Mouse (Mus musculus) CH12.LX (cell line): ENCODE data around the gene Ampd3. TPM values are rescaled to one million over a fixed set of nuclear protein-coding genes. Genes with fewer than 3 reads are reported as not detected.

ENCODE experiments used
- DNase-seq: peaks from one replicate; pipeline ENCODE4 v3.0.0-alpha.2; 2013; ENCODE audit errors: extremely low read depth
- H3K27ac ChIP-seq: 2 replicates; pipeline ENCODE4 v1.5.1; 2012; ENCODE audit warnings: low read depth, mild to moderate bottlenecking, control low read depth, moderate library complexity; ENCODE audit not compliant: insufficient read depth
- H3K27me3 ChIP-seq: replicated peaks from 2 replicates; pipeline ENCODE3; 2012; ENCODE audit warnings: inconsistent platforms
- H3K36me3 ChIP-seq, 2 experiments: replicated peaks in 1 of 2; 2 replicates each; pipeline versions ENCODE3 to v1.6.1; 2012; ENCODE audit warnings: inconsistent platforms in 1 of 2, low read length in 1 of 2, mild to moderate bottlenecking in 1 of 2, mixed read lengths in 1 of 2, moderate library complexity in 1 of 2; ENCODE audit not compliant: control insufficient read depth in 1 of 2, insufficient read depth in 1 of 2
- H3K4me1 ChIP-seq, 2 experiments: 2 replicates each; pipeline ENCODE4 v1.6.1; 2012; ENCODE audit warnings: inconsistent platforms in 1 of 2, moderate library complexity in 1 of 2; ENCODE audit not compliant: insufficient read depth in 2 of 2, control insufficient read depth in 1 of 2
- H3K4me2 ChIP-seq: 2 replicates; pipeline ENCODE4 v1.6.1; 2012; ENCODE audit warnings: low read depth, mild to moderate bottlenecking, control low read depth; ENCODE audit not compliant: poor library complexity, insufficient read depth, severe bottlenecking
- H3K4me3 ChIP-seq, 3 experiments: fragments of 150-350 bp in 1 of 3; sonication (generic) in 1 of 3; replicated peaks in 1 of 3; 2 replicates each; pipeline versions ENCODE3 to v1.5.1; 2011 to 2012; ENCODE audit warnings: low read depth in 2 of 3, low read length in 2 of 3, mild to moderate bottlenecking in 2 of 3, moderate library complexity in 2 of 3, control low read depth in 1 of 3, improper control_type of control experiment in 1 of 3, inconsistent platforms in 1 of 3, mixed read lengths in 1 of 3; ENCODE audit not compliant: poor library complexity in 1 of 3
- H3K79me2 ChIP-seq: replicated peaks from 2 replicates; pipeline ENCODE4 v1.6.1; 2012; ENCODE audit warnings: mild to moderate bottlenecking, moderate library complexity; ENCODE audit not compliant: control insufficient read depth, poor library complexity, insufficient read depth, severe bottlenecking; ENCODE audit errors: extremely low read depth
- H3K9ac ChIP-seq: 2 replicates; pipeline ENCODE4 v1.6.1; 2012; ENCODE audit warnings: low read depth, mild to moderate bottlenecking, control low read depth, moderate library complexity; ENCODE audit not compliant: insufficient read depth
- H3K9me3 ChIP-seq: replicated peaks from 2 replicates; pipeline ENCODE3; 2012; ENCODE audit warnings: low read length, inconsistent platforms, mixed read lengths
- BHLHE40 ChIP-seq: IDR thresholded peaks from 2 replicates; pipeline ENCODE4 v1.6.1; 2011; ENCODE audit warnings: mild to moderate bottlenecking, low read depth, low read length, improper control_type of control experiment
- CHD1 ChIP-seq: IDR thresholded peaks from 2 replicates; pipeline ENCODE4 v1.6.1; 2012; ENCODE audit warnings: low read depth, low read length, improper control_type of control experiment, inconsistent platforms
- CHD2 ChIP-seq: IDR thresholded peaks from 2 replicates; pipeline ENCODE4 v1.6.1; 2011; ENCODE audit warnings: low read length, improper control_type of control experiment
- CTCF ChIP-seq, 2 experiments: IDR thresholded peaks in 1 of 2; conservative IDR thresholded peaks in 1 of 2; 2 replicates each; pipeline ENCODE4 v1.5.1; 2011 to 2012; ENCODE audit warnings: low read depth in 2 of 2, low read length in 2 of 2, improper control_type of control experiment in 1 of 2, inconsistent platforms in 1 of 2, mild to moderate bottlenecking in 1 of 2, moderate library complexity in 1 of 2
- EP300 ChIP-seq: IDR thresholded peaks from 2 replicates; pipeline ENCODE4 v1.6.1; 2011; ENCODE audit warnings: low read length, improper control_type of control experiment
- GABPA ChIP-seq: IDR thresholded peaks from 2 replicates; pipeline ENCODE4 v1.6.1; 2012; ENCODE audit warnings: low read depth, low read length, improper control_type of control experiment, inconsistent platforms; ENCODE audit not compliant: insufficient replicate concordance
- HCFC1 ChIP-seq: IDR thresholded peaks from 2 replicates; pipeline ENCODE4 v1.6.1; 2012; ENCODE audit warnings: low read depth, mild to moderate bottlenecking, inconsistent platforms, low read length, improper control_type of control experiment
- JUN ChIP-seq: IDR thresholded peaks from 2 replicates; pipeline ENCODE4 v1.6.1; 2011; ENCODE audit warnings: low read depth, mild to moderate bottlenecking, low read length, improper control_type of control experiment, moderate library complexity; ENCODE audit not compliant: insufficient read depth
- JUND ChIP-seq: conservative IDR thresholded peaks from 2 replicates; pipeline ENCODE4 v1.6.1; 2011; ENCODE audit warnings: low read depth, low read length, improper control_type of control experiment
- KAT2A ChIP-seq: IDR thresholded peaks from 2 replicates; pipeline ENCODE4 v1.6.1; 2012; ENCODE audit warnings: low read length, improper control_type of control experiment, inconsistent platforms; ENCODE audit not compliant: insufficient replicate concordance
- MAX ChIP-seq: IDR thresholded peaks from 2 replicates; pipeline ENCODE4 v1.6.1; 2011; ENCODE audit warnings: low read length, improper control_type of control experiment
- MAZ ChIP-seq: IDR thresholded peaks from 2 replicates; pipeline ENCODE4 v1.6.1; 2012; ENCODE audit warnings: low read depth, mild to moderate bottlenecking, inconsistent platforms, low read length, improper control_type of control experiment, moderate library complexity
- MEF2A ChIP-seq: IDR thresholded peaks from 2 replicates; pipeline ENCODE4 v1.6.1; 2014; ENCODE audit warnings: low read depth, mild to moderate bottlenecking, inconsistent platforms, low read length, improper control_type of control experiment, borderline replicate concordance
- MYC ChIP-seq: IDR thresholded peaks from 2 replicates; pipeline ENCODE4 v1.6.1; 2011; ENCODE audit warnings: low read depth, mild to moderate bottlenecking, improper control_type of control experiment, low read length
- NELFE ChIP-seq: IDR thresholded peaks from 2 replicates; pipeline ENCODE4 v1.6.1; 2011; ENCODE audit warnings: low read depth, low read length, improper control_type of control experiment
- NRF1 ChIP-seq: IDR thresholded peaks from 2 replicates; pipeline ENCODE4 v1.6.1; 2014; ENCODE audit warnings: low read depth, mild to moderate bottlenecking, inconsistent platforms, low read length, improper control_type of control experiment, moderate library complexity
- PAX5 ChIP-seq: IDR thresholded peaks from 2 replicates; pipeline ENCODE4 v1.6.1; 2012; ENCODE audit warnings: low read length, inconsistent platforms, mixed read lengths
- POLR2AphosphoS2 ChIP-seq: IDR thresholded peaks from 2 replicates; pipeline ENCODE4 v1.6.1; 2011; ENCODE audit warnings: low read depth, low read length, improper control_type of control experiment
- SMC3 ChIP-seq: IDR thresholded peaks from 2 replicates; pipeline ENCODE4 v1.6.1; 2011; ENCODE audit warnings: low read depth, low read length, improper control_type of control experiment
- TBP ChIP-seq: conservative IDR thresholded peaks from 2 replicates; pipeline ENCODE4 v1.6.1; 2011; ENCODE audit warnings: low read depth, low read length, improper control_type of control experiment
- UBTF ChIP-seq: IDR thresholded peaks from 2 replicates; pipeline ENCODE4 v1.6.1; 2012; ENCODE audit warnings: low read depth, mild to moderate bottlenecking, inconsistent platforms, low read length, improper control_type of control experiment, moderate library complexity
- USF2 ChIP-seq: conservative IDR thresholded peaks from 2 replicates; pipeline ENCODE4 v1.6.1; 2011; ENCODE audit warnings: low read depth, low read length, improper control_type of control experiment
- ZC3H11A ChIP-seq: IDR thresholded peaks from 2 replicates; pipeline ENCODE4 v1.6.1; 2012; ENCODE audit warnings: low read depth, mild to moderate bottlenecking, inconsistent platforms, low read length, improper control_type of control experiment
- ZKSCAN1 ChIP-seq: IDR thresholded peaks from 2 replicates; pipeline ENCODE4 v1.6.1; 2012; ENCODE audit warnings: low read depth, inconsistent platforms, low read length, improper control_type of control experiment, borderline replicate concordance
- ZMIZ1 ChIP-seq: IDR thresholded peaks from 2 replicates; pipeline ENCODE4 v1.6.1; 2012; ENCODE audit warnings: low read depth, mild to moderate bottlenecking, inconsistent platforms, low read length, improper control_type of control experiment
- dilution Hi-C: fragments of 300-500 bp; cut with MboI; formaldehyde crosslinking; loops from 2 replicates; pipeline ENCODE4 v1.14.3; 2020; ENCODE audit warnings: low sequenced_read_pairs; ENCODE audit not compliant: extremely low pct_unique_long_range_greater_than_20kb, extremely low pct_ligation_motif_present
- in situ Hi-C: fragments of 300-500 bp; cut with MboI; formaldehyde crosslinking; loops from 3 replicates; pipeline ENCODE4 v1.14.3; 2019; ENCODE audit warnings: low sequenced_read_pairs, low pct_ligation_motif_present, low pct_unique_long_range_greater_than_20kb, mixed read lengths
- polyA plus RNA-seq: library from polyadenylated mRNA; unstranded; fragments of >175 nt; gene quantifications from 2 replicates; pipeline ENCODE4 v1.2.1, GENCODE M21; 2012; ENCODE audit warnings: low read depth; ENCODE audit not compliant: insufficient read length
- total RNA-seq, 2 experiments: library from RNA; depleted of rRNA; stranded (reverse); fragments of 300-350 nt in 1 of 2; fragments of >200 nt in 1 of 2; gene quantifications; 2 replicates each; pipeline ENCODE4 v1.2.3; 2012 to 2014

The Ampd3 gene
- total and polyA plus RNA-seq, 3 experiments: 0.08 to 0.84 (median 0.30) TPM

DNA sequence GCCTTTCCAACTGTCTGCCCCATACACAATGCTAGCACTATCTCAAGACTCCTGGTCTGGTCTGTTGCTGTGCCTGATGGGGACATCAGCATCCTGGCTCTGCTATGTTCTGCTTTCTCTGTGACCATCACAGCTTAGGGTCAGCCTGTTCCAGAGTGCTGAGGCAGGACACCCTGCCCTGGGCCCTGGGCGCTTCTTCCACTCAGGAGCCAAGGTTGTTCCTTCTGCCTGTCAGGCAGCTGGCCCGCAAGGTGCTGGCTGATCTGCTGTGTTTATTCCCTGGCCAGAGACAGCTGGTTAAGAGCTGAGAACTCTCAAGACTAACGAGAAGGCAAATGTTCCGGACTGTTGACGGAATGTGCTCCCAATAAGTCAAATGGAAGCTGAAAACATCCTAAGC, 24.2 kb downstream of the Ampd3 start:
- no peak overlapping the region for H3K27ac ChIP-seq
- no peak overlapping the region for H3K4me2 ChIP-seq
- dilution Hi-C loops: no loop called here
- H3K79me2 ChIP-seq: no peaks in the 10 kb centered on the region
- in situ Hi-C loops: no loop called here
- TF ChIP-seq GABPA: no peak
- TF ChIP-seq KAT2A: no peak
- no peak for TF ChIP-seq JUND
- no peak for TF ChIP-seq NELFE
- no peak for TF ChIP-seq MAZ
- TF ChIP-seq MYC: no peak
- no peak for TF ChIP-seq USF2
- no peak for TF ChIP-seq POLR2AphosphoS2
- no peak for TF ChIP-seq JUN
- TF ChIP-seq HCFC1: no peak
- no peak for TF ChIP-seq PAX5
- TF ChIP-seq TBP: no peak
- TF ChIP-seq CHD2: no peak
- TF ChIP-seq UBTF: no peak
- no peak for TF ChIP-seq BHLHE40
- TF ChIP-seq MAX: no peak
- H3K9me3 ChIP-seq: no peaks in the 10 kb centered on the region
- H3K4me1 ChIP-seq: peaks cover 10 to 17% of the 10 kb centered on the region in 2 experiments
- H3K4me3 ChIP-seq: no peak overlapping the region
- H3K9ac ChIP-seq: no peak overlapping the region
- DNase-seq: no peak
- no peaks in the 10 kb centered on the region for H3K36me3 ChIP-seq
- peaks cover 26% of the 10 kb centered on the region for H3K27me3 ChIP-seq

DNA sequence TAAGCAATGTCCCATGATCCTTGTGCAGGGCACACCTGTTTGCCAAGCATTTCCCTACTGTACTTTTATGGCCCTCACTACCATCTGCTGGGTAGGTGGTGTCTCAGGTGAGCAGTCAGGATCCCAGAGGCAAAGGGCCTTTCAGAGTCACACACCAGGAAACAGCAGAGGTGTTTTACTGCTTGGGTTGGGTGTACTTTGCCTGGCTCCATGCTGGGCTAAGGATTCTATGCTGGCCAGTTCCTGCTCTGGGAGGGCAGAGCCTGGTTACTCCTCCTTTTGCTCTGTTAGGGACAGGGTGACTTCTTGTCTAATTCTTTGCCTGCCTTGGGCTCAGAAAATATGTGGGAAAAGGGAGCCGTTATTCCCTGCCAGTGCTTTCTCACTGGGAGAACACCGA, 24.8 kb downstream of the Ampd3 start:
- H3K79me2 ChIP-seq: no peaks in the 10 kb centered on the region
- H3K36me3 ChIP-seq: no peaks in the 10 kb centered on the region
- DNase-seq: no peak
- no peak overlapping the region for H3K9ac ChIP-seq
- dilution Hi-C loops: no loop called here
- H3K27ac ChIP-seq: no peak overlapping the region
- peaks cover 17 to 23% of the 10 kb centered on the region in 2 experiments for H3K4me1 ChIP-seq
- in situ Hi-C loops: no loop called here
- TF ChIP-seq NRF1: no peak
- no peak for TF ChIP-seq ZKSCAN1
- TF ChIP-seq PAX5: no peak
- TF ChIP-seq MEF2A: no peak
- TF ChIP-seq ZMIZ1: no peak
- no peak for TF ChIP-seq SMC3
- TF ChIP-seq EP300: no peak
- no peak for TF ChIP-seq CHD1
- no peak for TF ChIP-seq ZC3H11A
- TF ChIP-seq GABPA: no peak
- no peak for TF ChIP-seq KAT2A
- TF ChIP-seq CTCF (conservative IDR thresholded peaks at IDR 0.05 in 1 of 2, IDR thresholded peaks at IDR 0.05 in 1 of 2; ENCODE audit: low read depth in 2 of 2, low read length in 2 of 2): no peak
- no peaks in the 10 kb centered on the region for H3K9me3 ChIP-seq
- no peak overlapping the region for H3K4me3 ChIP-seq
- H3K4me2 ChIP-seq: no peak overlapping the region
- H3K27me3 ChIP-seq: peaks cover 26% of the 10 kb centered on the region
